Mouse (Mus musculus): Measurements from ENCODE around the gene Rnf157. TPM values are rescaled to one million over a fixed set of nuclear protein-coding genes. Genes with fewer than 3 reads are reported as not detected.

Gene Rnf157
- total RNA-seq, 1 experiment from 2014 or later, result 9.2 TPM

DNA sequence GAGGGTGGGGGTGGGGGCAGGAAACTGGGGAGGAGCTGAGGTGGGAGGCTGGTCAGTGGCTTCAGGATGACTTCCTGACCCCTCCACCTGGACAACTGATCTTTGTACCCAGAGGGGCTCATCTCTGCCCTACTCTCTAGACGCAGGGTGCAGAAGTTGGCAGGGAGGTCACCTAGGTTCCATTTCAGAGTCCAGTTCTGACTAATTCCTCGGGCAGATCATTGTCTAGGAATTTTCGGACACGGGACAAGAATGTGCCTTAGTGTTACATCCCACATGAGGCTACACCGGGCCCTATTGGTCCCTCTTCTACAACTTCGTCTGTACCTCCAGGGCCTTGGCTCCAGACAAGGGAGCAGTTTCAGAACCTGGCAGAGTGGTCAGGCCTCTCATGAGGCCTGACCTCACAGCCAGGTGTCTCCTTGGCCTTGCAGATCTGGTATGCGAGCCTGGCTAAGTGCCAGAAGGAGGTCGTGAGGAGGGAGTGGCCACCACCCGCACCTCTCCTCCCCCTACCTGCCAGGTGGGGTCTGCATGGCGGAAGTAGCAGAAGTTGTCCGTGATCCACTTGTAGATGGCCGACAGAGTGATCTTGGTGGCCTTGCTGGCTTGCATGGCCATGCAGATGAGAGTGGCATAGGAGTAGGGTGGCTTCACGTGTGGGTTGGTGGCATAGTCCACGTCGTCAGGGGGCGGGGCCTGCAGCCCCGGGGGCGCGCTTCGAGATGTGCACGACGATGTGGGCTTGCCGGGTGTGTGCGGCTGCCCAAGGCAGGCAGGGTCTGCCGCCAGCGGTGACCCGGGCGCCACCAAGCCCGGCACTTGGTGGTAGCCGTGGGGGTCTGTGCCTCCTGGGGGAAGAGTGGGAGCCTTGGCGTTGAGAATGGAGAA, 79.1 kb downstream of the Rnf157 start:
- no peak for ATAC-seq (replicated peaks in 1 of 2; ENCODE audit: insufficient read depth in 1 of 2, low FRiP score in 2 of 2, low TSS enrichment in 1 of 2, low read depth in 1 of 2, poor library complexity in 2 of 2, severe bottlenecking in 2 of 2)

DNA sequence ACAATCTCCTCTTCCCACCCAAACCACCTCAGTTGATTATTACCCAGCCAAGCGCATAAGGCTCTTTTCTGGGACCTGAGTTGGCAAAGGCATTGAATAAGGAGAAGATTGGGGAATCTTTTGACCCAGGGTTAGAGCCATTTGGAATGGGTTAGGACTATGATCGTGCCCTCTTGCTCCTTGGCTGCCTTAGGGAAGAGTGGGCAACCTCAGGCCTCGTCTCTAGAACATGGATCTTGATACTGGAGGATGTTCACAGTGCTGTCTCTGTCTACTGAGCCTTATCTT, 79.9 kb downstream of the Rnf157 start:
- ATAC-seq (replicated peaks in 1 of 2; ENCODE audit: insufficient read depth in 1 of 2, low FRiP score in 2 of 2, low TSS enrichment in 1 of 2, low read depth in 1 of 2, poor library complexity in 2 of 2, severe bottlenecking in 2 of 2), result no peak

DNA sequence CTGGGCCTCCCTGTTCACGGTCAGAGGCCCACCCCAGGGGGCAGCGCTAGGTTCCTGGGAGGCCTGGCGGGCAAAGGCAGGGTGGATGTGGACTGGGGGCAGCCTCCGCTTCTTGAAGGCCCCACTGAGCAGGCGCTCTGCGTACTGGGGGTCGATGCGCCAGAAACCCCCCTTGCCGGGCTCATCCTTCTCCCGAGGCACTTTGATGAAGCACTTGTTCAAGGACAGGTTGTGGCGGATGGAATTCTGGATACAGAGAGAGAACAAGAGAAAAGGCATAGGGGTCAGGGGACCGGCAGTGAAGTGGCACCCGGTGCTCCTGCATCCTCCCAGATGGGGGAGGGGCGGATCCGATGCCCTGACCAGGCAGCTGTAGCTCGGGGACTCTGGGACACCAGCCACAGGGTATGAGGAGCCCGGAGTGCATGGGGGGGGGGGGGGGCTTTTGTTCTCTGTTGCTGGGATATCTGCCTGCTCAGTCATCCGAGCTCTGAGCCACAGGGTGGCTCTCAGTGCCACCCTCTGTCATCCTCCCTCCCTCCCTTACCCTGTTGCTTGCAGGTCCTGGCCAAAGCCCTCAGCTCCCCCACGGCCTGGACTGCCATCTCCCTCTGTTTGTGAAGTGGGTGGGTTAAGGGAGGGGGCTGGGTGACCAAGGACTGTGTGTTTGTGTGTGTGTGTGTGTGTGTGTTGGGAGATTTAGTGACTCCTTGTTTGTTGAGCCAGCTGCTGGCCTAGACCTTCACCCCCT, 80.4 kb downstream of the Rnf157 start:
- ATAC-seq (replicated peaks in 1 of 2; ENCODE audit: insufficient read depth in 1 of 2, low FRiP score in 2 of 2, low TSS enrichment in 1 of 2, low read depth in 1 of 2, poor library complexity in 2 of 2, severe bottlenecking in 2 of 2), result no peak

DNA sequence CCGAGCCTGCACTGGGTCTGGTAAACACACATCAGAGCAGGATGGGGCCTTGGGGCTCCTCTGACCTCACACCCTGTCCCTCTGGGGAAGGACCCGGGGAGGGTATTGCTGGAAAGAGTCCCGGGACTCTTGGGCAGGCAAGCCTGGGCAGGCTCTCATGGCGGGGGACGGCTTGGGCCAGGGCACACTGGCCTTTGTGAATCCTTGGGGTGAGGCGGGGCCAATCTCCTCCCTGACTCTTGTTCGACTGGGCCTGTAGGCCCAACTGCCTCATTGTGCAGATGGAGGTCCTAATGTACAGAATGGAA, 82.7 kb downstream of the Rnf157 start:
- ATAC-seq (replicated peaks in 1 of 2; ENCODE audit: insufficient read depth in 1 of 2, low FRiP score in 2 of 2, low TSS enrichment in 1 of 2, low read depth in 1 of 2, poor library complexity in 2 of 2, severe bottlenecking in 2 of 2), result no peak

DNA sequence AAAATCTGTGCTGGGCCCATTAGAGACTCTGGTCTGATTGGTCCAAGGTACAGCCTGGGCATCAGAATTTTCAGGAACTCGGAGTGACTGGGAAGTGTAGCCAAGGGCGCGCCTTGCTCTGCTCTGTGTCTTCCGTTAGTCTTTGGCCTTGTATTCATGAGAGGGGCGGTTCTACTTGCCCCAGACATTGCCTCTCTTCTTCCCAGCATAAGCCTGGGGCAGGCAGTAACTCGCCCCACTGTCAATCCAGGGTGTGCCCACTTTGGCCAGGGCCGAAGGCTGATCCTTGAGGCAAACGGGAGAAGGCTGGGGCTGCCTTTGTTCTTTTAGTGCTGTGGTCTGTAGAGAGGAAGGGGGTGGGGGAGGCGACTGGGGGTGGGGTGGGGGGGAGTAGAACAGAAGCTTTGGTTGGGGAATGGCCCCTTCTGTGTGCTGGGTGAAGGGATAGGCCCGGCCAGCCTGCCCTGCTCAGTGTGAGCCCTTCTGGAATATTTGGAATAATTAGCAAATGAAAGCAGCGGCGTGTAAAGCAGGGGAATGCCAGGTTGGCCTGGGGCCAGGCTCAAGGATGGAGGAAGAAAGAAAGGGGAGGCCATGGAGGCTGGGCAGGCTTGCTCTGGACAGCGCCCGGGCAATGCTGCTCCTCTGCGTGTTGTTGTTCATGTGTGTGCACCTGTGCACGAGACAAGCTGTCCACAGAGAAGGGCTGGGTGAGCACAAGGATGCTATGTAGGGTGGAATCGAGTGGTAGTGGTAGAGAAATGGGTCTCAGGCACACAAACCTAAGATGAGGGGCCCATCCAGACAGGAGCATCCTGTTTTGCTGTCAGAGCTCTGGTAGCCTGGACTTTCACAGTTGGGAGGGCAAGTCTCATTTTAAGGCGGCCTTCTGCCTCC, 83.3 kb downstream of the Rnf157 start:
- no peak for ATAC-seq (replicated peaks in 1 of 2; ENCODE audit: insufficient read depth in 1 of 2, low FRiP score in 2 of 2, low TSS enrichment in 1 of 2, low read depth in 1 of 2, poor library complexity in 2 of 2, severe bottlenecking in 2 of 2)

DNA sequence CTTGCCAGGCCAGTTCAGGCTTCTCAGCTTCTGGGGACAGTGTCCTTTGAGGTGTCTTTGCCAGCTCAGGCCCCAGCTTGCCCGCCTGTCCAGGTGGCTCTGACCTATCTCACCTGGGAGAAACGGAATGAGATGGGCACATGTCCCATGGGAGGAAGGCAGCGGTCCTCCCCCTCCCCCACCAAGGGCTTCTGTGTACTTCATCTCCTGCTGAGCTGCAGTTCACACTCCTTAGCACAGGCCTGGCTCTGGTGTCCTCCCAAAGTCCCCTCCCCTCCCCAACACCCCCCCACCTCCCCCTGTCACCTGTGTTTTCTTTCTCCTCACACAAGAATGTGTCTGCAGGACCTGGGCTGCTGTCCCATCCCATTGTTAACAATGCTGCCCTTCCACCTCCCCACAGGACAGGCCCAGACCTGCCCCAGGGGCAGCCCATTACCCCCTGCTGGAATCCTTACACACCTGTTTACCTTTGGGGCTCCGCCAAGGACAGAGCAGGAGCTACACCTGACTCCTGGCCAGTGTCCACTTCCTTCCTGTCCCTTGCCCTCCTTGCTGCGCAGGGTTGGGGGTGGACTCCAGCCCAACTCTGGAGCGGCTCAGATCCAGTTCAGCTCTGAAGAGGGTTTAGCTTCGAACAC, 85.7 kb downstream of the Rnf157 start:
- ATAC-seq (replicated peaks in 1 of 2; ENCODE audit: insufficient read depth in 1 of 2, low FRiP score in 2 of 2, low TSS enrichment in 1 of 2, low read depth in 1 of 2, poor library complexity in 2 of 2, severe bottlenecking in 2 of 2), result no peak

DNA sequence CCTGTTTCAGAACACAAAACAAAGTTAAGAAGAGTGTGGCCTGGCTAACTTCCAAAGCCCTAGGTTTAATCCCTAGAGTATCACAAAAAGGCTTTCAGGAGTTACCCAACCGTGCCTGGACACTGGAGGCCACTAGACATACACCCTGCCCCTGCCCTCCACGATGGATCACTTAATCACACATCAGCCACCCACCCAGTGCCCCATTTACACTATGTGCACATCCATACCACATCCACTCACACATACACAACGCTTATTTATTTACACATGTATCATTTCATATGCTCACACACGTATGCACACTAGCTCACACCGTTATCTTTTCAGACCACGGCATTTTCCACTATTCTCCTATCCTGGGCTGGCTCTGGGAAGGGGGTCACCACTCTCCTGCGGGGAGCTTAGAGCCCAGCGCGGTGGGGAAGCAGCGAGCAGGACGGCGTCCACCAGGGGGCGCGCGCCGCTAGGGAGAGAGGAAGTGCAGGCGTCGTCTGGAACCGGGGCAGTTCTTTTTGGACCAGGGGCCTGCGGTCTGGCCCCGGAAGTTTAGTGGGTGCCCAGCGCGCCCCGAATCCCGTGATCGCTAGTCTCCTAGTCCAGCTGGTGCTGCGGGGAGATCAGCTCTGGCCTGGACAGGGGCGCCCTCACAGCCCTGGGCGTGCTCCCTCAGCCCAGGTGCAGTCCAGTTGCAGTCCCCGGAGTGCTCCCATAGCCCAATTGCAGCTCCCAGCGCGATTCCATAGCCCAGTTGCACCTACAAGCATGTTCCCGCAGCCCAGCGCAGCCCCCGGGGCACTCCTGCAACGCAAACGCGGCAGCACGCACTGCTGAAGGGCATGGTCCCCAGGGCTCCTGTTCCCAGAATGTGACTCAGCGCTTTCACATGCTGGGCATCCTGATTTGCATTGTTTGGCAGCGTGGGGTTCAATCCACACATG, 93.8 kb downstream of the Rnf157 start:
- peak; percentile 79 to 88 for ATAC-seq (replicated peaks in 1 of 2; ENCODE audit: insufficient read depth in 1 of 2, low FRiP score in 2 of 2, low TSS enrichment in 1 of 2, low read depth in 1 of 2, poor library complexity in 2 of 2, severe bottlenecking in 2 of 2)

DNA sequence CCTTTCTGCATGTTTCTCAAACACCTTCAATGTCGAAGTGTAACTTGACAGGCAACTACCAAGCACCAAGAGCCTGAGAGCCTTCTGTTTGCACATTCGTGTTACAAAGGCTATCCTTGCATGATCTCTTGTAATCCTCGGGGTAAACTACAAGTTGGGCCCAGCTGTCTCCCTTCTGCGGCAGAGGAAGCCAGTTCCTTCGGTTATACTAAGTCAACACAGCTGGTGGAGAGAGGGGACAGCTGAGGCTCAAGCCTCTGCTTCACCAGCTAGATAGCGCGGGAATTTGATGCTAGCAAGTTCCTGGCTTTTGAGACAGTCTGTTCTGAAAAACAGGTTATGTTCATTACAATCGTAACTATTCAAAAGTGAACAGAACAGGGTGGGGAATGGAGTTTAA, 100.5 kb downstream of the Rnf157 start:
- no peak for ATAC-seq (replicated peaks in 1 of 2; ENCODE audit: insufficient read depth in 1 of 2, low FRiP score in 2 of 2, low TSS enrichment in 1 of 2, low read depth in 1 of 2, poor library complexity in 2 of 2, severe bottlenecking in 2 of 2)

DNA sequence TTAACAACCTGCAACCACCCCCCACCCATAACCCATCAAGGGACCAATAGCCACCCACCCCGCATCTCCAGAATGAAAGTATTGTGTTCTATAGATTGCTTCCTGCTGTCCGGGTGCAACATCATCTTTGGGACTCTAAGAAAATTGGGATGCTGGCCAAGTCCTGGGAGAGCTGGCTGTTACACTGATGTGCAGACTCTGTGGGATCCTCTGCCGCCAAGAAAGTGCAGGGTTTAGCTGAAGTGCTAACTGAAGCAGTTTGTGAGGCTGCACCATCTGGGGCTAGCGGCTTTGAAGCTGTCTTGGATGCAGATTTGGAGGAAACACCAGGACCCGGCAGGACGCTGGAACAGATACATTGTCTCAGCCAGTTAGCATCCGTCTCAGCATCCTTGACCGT, 101.7 kb downstream of the Rnf157 start:
- ATAC-seq (replicated peaks in 1 of 2; ENCODE audit: insufficient read depth in 1 of 2, low FRiP score in 2 of 2, low TSS enrichment in 1 of 2, low read depth in 1 of 2, poor library complexity in 2 of 2, severe bottlenecking in 2 of 2), result no peak

DNA sequence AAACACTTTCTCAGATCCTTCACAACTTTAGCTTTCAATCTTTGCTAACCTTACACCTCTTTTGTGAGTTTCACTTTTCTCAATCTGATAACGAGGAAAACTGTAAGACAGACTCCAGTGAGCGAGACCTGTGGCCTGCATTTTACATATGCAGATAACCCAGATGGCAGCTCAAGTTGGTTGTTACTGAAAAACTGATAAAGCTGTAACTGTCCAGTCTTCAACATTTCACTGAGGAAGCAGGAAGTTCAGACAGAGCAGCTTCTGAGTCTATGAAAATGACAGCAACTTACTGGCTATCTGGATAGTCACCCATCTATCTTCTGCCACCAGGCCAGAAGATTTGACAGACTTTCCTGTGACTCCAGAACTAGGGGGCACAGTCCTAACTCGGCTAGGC, 103.2 kb downstream of the Rnf157 start:
- ATAC-seq (replicated peaks in 1 of 2; ENCODE audit: insufficient read depth in 1 of 2, low FRiP score in 2 of 2, low TSS enrichment in 1 of 2, low read depth in 1 of 2, poor library complexity in 2 of 2, severe bottlenecking in 2 of 2), result no peak

DNA sequence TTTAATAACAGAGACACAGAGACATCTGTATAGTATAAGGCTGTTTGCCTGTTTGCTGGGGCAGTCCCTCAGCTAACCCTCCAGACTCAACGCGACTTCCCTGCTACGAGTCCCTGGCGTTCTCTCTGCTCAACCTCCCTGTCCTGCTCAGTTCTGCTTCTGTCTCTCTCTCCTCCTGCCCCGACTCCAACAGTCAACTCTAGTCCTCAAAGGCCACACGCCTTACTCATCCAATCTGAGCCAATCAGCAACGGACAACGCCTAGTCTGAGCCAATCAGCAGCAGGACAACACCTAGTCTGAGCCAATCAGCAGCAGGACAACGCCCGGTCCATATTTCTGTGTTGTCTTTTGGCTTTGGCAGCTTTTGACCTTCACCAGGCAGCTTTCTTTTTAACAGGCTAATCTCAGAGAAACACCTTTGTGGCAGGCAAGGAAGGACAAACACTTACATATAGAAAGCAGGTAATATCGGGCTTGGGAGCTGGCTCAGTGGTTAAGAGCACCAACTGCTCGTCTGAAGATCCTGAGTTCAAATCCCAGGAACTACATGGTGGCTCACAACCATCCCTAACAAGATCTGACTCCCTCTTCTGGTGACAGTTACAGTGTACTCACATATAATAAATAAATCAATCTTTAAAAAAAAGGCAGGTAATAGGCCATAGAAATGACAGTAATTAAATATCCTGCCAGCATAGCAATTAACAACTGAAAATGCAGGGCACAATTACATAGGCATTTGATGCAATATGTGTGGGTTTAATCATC, 104.9 kb downstream of the Rnf157 start:
- ATAC-seq (replicated peaks in 1 of 2; ENCODE audit: insufficient read depth in 1 of 2, low FRiP score in 2 of 2, low TSS enrichment in 1 of 2, low read depth in 1 of 2, poor library complexity in 2 of 2, severe bottlenecking in 2 of 2), result no peak

DNA sequence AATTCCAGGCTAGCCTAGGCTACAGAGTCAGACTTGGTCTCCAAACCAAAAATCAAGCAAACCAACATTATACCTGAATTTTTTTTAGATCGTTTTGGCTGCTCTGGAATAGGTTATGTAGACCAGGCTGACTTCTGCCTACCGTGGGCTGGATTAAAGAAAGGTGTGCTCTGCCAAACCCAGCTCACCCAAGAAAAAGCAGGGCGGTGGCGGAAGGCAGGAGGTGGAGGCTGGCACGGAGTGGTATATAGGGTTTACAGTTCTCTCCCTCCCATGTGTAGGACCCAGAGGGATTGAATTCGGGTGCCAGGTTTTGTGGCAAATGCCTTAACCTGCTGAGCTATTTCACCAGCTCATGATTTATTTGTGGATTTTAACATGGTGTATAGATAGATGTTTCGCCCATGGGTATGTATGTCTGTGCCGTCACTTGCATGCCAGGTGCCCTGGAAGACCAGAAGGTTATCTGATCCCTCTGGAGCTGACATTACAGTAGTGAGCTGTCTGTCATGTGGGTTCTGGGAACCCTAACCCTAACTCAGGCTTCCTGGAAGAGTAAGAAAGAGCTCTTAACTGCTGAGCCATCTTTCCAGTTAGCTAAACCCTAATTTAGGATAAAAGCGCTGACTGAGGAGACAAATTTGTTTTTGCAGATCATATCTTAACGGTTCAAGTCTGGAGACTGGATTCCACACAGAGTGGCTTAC, 105.7 kb downstream of the Rnf157 start, which contains the start of gene Exoc7:
Exoc7 (minus strand) TSS at position 215 of the 707 bp plus-strand sequence.
- no peak for ATAC-seq (replicated peaks in 1 of 2; ENCODE audit: insufficient read depth in 1 of 2, low FRiP score in 2 of 2, low TSS enrichment in 1 of 2, low read depth in 1 of 2, poor library complexity in 2 of 2, severe bottlenecking in 2 of 2)

DNA sequence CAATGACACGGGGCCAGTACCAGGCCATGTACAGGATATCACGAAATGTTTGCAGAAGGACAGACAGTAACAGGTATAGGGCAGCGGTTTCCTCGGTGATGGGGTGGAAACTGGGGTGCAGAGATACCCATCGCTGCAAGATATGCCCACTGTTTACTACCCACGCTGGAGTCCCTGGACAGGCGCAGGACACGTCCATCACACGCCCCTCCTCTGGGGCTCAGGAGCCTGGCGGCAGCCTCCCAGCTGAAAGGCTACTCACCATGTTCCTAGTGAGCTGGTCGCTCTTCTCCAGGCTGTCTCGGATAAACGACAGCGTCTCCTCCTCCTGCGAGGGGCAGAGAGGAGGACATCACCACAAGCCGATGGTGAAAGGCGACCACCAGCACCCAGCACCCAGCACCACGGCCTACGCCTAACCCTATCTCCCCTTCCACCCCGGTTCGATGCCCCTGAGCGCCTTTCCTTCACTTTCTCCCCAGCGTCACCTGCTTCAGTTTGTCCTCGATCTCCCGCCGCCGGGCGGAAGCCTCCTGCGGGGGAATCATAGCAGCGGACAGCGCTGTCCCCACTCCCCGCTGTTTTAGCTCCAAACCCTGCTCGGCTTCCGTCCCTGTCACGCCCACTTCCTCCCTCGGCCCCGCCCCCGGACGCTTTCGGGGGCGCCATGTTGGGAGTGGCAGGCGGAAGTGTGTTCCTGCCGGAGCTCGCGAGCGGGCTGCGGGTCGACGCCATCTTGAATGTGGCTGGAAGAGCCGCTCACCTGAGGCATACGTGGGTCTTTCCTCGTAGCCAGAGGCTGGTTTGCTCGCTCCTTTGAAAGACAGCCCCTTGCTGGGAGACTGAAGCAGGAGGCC, 106.5 kb downstream of the Rnf157 start:
- peak; percentile 96 to 98 for ATAC-seq (replicated peaks in 1 of 2; ENCODE audit: insufficient read depth in 1 of 2, low FRiP score in 2 of 2, low TSS enrichment in 1 of 2, low read depth in 1 of 2, poor library complexity in 2 of 2, severe bottlenecking in 2 of 2)

DNA sequence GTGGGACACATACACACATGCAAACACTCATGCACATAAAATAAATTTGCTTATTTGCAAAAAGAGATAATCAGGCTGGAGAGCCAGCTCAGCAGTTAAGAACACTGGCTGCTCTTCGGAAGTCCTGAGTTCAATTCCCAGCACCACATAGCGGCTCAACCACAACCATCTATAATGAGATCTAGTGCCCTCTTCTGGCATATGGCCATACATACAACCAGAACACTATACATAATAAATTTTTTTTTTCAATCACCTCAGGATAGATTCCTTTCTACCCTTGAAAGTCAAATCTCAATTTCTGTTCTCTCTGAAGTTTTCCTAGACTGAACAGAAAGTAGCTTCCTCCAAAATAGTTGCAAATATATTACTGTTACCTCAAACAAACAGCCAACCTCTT, 107.4 kb downstream of the Rnf157 start:
- ATAC-seq (replicated peaks in 1 of 2; ENCODE audit: insufficient read depth in 1 of 2, low FRiP score in 2 of 2, low TSS enrichment in 1 of 2, low read depth in 1 of 2, poor library complexity in 2 of 2, severe bottlenecking in 2 of 2), result no peak

DNA sequence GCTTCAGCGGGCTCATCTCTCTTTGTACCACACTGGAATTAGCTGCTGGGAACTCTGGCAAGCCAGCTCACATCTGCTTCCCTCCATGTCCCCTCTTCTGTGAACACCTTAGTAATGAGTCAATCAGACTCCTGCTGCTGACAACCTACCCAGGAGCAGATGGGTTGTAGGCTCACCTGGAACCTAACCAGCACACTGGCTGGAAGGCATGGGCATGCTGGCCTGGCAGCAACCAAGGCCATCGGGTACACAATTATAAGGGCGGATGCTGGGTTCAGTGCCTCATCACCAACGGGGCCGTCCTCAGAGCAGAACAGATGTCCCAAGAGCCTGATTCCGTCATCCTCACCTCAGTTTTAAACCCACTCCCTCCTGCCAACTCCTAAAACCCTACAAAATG, 114.2 kb downstream of the Rnf157 start:
- ATAC-seq (replicated peaks in 1 of 2; ENCODE audit: insufficient read depth in 1 of 2, low FRiP score in 2 of 2, low TSS enrichment in 1 of 2, low read depth in 1 of 2, poor library complexity in 2 of 2, severe bottlenecking in 2 of 2), result no peak

Measured in hematopoietic stem cell, adult 5-6 weeks (primary cell).